Mouse (Mus musculus) midbrain, embryonic 10.5 days (tissue): ENCODE results near the gene Atl3. TPM values are rescaled to one million over a fixed set of nuclear protein-coding genes. Genes with fewer than 3 reads are reported as not detected.

Experiments
- DNase-seq: peaks from one replicate; pipeline ENCODE4 v3.0.0-alpha.2; 2017; ENCODE audit warnings: low spot score
- H3K27ac ChIP-seq: fragments of 300-500 bp; sonication (generic); replicated peaks from 2 replicates; pipeline ENCODE4 v1.5.1; 2016; ENCODE audit warnings: mild to moderate bottlenecking
- H3K27me3 ChIP-seq: fragments of 300-500 bp; sonication (generic); 2 replicates; pipeline ENCODE4 v1.6.1; 2016; ENCODE audit warnings: low read depth, mild to moderate bottlenecking; ENCODE audit not compliant: poor library complexity, severe bottlenecking
- H3K36me3 ChIP-seq: fragments of 300-500 bp; sonication (generic); 2 replicates; pipeline ENCODE4 v1.6.1; 2016; ENCODE audit warnings: mild to moderate bottlenecking, moderate library complexity
- H3K4me1 ChIP-seq: fragments of 300-500 bp; sonication (generic); 2 replicates; pipeline ENCODE4 v1.6.1; 2016
- H3K4me3 ChIP-seq: fragments of 300-500 bp; sonication (generic); 2 replicates; pipeline ENCODE4 v1.5.1; 2016; ENCODE audit warnings: mild to moderate bottlenecking, moderate library complexity
- H3K9me3 ChIP-seq: fragments of 300-500 bp; sonication (generic); replicated peaks from 2 replicates; pipeline ENCODE4 v1.6.1; 2016; ENCODE audit warnings: mild to moderate bottlenecking
- WGBS: fragments of 180-500 bp; shearing (Covaris S2); methylation state at CpG from one replicate; pipeline ENCODE4 v1.1.7; 2016; 5-methylcytosine and 5-hydroxymethylcytosine counted together
- polyA plus RNA-seq: library from polyadenylated mRNA; unstranded; fragments of >200 nt; fragmentation: Nextera tagmentation; extraction: Ambion mirVana; gene quantifications from 2 replicates; pipeline ENCODE4 v1.2.1, GENCODE M21; 2016

Atl3 gene
- polyA plus RNA-seq, 1 experiment from 2014 or later, result 5.8 TPM

- H3K27ac ChIP-seq, result no peak overlapping the region
- peaks cover 33% of the 10 kb centered on the region for H3K27me3 ChIP-seq
- 72% methylated on average over 4 of the region's 4 CpGs for WGBS
- no peak for DNase-seq
- no peaks in the 10 kb centered on the region for H3K9me3 ChIP-seq
- no peaks in the 10 kb centered on the region for H3K36me3 ChIP-seq
- H3K4me3 ChIP-seq, result no peak overlapping the region
- peaks cover 14% of the 10 kb centered on the region for H3K4me1 ChIP-seq
These were observed 61.0 kb downstream of the Atl3 start for GRCm38 (mm10) chr19:7554881-7555280.

GRCm38 (mm10) chr19:7556641-7557040, 62.8 kb downstream of the Atl3 start:
- no peak overlapping the region for H3K27ac ChIP-seq
- no peaks in the 10 kb centered on the region for H3K9me3 ChIP-seq
- no peak overlapping the region for H3K4me3 ChIP-seq
- no peak for DNase-seq
- 90% methylated on average over 1 of the region's 1 CpGs for WGBS
- peaks cover 33% of the 10 kb centered on the region for H3K27me3 ChIP-seq
- peaks cover 14% of the 10 kb centered on the region for H3K4me1 ChIP-seq
- H3K36me3 ChIP-seq, result no peaks in the 10 kb centered on the region

DNA sequence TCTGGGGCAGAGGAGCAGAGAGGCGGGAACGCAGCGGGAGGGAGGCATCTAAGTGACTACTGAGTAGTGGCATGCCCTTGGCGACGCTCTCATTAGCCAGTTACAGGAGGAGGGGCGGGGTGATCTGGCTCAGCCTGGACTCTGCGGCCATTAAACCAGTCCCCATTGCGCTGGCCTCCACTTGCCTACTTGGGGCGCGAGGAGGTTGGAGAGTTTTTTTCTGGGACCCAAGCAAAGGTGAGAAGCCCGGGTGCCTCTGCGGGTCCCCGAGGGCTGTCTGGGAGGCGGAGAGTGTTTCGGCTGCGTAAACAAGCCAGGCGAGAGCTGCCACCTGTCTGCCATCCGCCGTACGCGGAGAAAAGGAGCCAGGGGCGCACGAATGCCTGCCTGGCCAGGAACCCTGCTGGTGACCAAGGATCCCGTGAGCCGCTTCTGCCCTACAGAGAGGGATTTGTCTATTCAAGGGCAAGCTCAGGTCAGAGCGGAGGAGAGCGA, 63.5 kb downstream of the Atl3 start, which contains the start of gene Pla2g16:
TSS of gene Pla2g16 (plus strand) at position 132 of the 495 bp plus-strand sequence.
- H3K4me1 ChIP-seq, result peaks cover 14% of the 10 kb centered on the region
- peak within 1 kb of the TSS; percentile 71 for H3K27ac ChIP-seq
- H3K9me3 ChIP-seq, result no peaks in the 10 kb centered on the region
- no peaks in the 10 kb centered on the region for H3K36me3 ChIP-seq
- 1% methylated on average over 27 of the region's 27 CpGs for WGBS
- peak; percentile 63 for DNase-seq
- peak within 1 kb of the TSS; percentile 64 for H3K4me3 ChIP-seq
- peaks cover 33% of the 10 kb centered on the region for H3K27me3 ChIP-seq

DNA sequence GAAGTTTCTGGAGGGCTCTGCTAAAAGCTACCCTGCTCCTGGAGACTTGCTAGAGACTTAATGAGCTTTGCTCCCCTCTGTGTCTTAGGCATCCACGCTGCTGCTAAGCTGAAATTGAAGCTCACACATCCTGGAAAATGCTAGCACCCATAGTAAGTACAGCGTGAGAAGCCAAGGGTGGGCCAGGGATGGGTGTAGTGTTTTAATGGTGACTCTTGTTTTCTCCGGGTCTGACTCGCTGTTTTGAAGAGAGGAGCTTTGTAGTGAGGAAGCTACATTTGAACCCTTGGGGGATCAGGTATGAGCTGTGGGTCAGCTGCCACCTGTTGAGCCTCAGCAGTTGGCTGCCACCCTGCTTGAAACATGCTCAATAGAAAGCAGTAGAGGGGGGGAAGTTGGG, 64.0 kb downstream of the Atl3 start:
- 6% methylated on average over 4 of the region's 4 CpGs for WGBS
- H3K27ac ChIP-seq, result peak overlapping the region; percentile 71; the same call in 1 of the 2 replicates

DNA sequence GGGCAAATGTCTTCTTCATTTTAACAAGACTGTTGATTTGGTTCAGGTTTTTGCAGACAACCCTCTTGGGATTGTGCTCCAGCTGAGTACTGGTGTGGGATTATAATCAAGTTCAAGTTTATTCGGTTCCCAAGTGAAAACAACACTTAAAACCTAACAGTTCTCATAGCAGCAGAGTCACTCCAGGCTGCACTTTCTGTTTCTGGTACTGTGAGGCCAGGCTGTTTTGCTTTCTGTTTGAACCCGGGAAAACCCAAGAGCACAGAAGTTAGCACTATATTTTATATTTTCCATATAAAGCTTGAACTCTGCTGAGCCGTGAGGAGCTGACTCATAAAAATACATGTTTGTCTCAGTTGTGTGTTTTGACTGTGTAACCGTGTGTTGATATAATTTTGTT, 64.8 kb downstream of the Atl3 start:
- peaks cover 14% of the 10 kb centered on the region for H3K4me1 ChIP-seq
- no peak for DNase-seq
- no peak overlapping the region for H3K4me3 ChIP-seq
- no peaks in the 10 kb centered on the region for H3K36me3 ChIP-seq
- H3K27ac ChIP-seq, result no peak overlapping the region
- H3K9me3 ChIP-seq, result no peaks in the 10 kb centered on the region
- H3K27me3 ChIP-seq, result peaks cover 33% of the 10 kb centered on the region
- 89% methylated on average over 4 of the region's 4 CpGs for WGBS

More for the DNA sequence above, 64.0 kb downstream of the Atl3 start:
- Histone ChIP-seq H3K36me3 (no peaks in the 10 kb centered on the region), H3K9me3 (no peaks in the 10 kb centered on the region), H3K27me3 (peaks cover 33% of the 10 kb centered on the region), H3K4me1 (peaks cover 14% of the 10 kb centered on the region), H3K4me3 (peak overlapping the region; percentile 64)
- no peak for DNase-seq

- no peak overlapping the region for H3K4me3 ChIP-seq
- 77% methylated on average over 4 of the region's 4 CpGs for WGBS
- no peaks in the 10 kb centered on the region for H3K36me3 ChIP-seq
- H3K9me3 ChIP-seq, result no peaks in the 10 kb centered on the region
- DNase-seq, result no peak
- H3K27me3 ChIP-seq, result peaks cover 33% of the 10 kb centered on the region
- no peak overlapping the region for H3K27ac ChIP-seq
- H3K4me1 ChIP-seq, result peaks cover 14% of the 10 kb centered on the region
These were observed 66.1 kb downstream of the Atl3 start for GRCm38 (mm10) chr19:7559986-7560385.

DNA sequence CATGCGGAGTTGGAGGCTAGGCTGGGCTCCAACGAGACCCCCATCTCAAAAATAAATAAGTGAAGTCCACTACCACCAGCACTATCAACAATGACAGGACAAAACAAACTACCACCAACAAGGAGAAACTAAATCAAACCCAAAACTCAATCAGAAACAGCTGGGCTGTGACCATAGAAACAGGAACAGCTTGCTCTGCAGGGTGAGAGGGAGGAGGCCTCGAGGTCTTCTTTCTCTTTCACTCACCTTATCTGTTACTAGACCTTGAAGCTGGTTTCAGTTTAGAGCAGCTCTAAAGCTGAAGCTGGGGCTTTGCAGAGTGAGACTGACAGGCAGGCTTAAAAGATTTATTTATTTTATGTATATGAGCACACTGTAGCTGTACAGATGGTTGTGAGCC, 67.6 kb downstream of the Atl3 start:
- no peak overlapping the region for H3K4me3 ChIP-seq
- H3K36me3 ChIP-seq, result no peaks in the 10 kb centered on the region
- H3K27ac ChIP-seq, result no peak overlapping the region
- peaks cover 14% of the 10 kb centered on the region for H3K4me1 ChIP-seq
- peaks cover 29% of the 10 kb centered on the region for H3K27me3 ChIP-seq
- no peak for DNase-seq
- H3K9me3 ChIP-seq, result no peaks in the 10 kb centered on the region
- WGBS, result 64% methylated on average over 3 of the region's 3 CpGs

GRCm38 (mm10) chr19:7562601-7563129, 68.8 kb downstream of the Atl3 start:
- 87% methylated on average over 10 of the region's 10 CpGs for WGBS
- no peaks in the 10 kb centered on the region for H3K36me3 ChIP-seq
- H3K27ac ChIP-seq, result no peak overlapping the region
- peaks cover 11% of the 10 kb centered on the region for H3K4me1 ChIP-seq
- peaks cover 17% of the 10 kb centered on the region for H3K27me3 ChIP-seq
- DNase-seq, result no peak
- H3K4me3 ChIP-seq, result no peak overlapping the region
- H3K9me3 ChIP-seq, result no peaks in the 10 kb centered on the region

DNA sequence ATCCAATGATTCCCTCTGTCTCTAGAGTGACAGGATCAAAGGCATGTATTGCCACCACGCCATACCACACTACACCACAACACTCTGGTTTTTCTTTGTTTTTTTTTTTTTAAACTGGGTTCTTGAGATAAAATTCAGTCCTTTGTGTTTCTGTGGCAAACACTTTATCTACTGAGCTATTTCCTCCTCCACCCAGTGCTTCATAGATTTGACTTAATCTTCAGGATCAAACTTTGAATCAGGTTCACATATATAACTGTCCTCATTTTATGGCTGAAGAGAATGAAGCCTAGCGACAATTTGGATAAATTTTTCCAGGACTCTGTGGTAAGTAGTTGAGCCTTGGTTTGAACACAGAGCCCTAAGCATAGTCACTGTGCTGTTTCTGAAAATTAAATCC, 69.8 kb downstream of the Atl3 start:
- WGBS, result 88% methylated on average over 2 of the region's 2 CpGs
- no peaks in the 10 kb centered on the region for H3K9me3 ChIP-seq
- H3K27ac ChIP-seq, result no peak overlapping the region
- peaks cover 7% of the 10 kb centered on the region; the same call in 1 of the 2 replicates for H3K27me3 ChIP-seq
- H3K4me1 ChIP-seq, result peaks cover 12% of the 10 kb centered on the region; the same call in 1 of the 2 replicates
- no peak for DNase-seq
- H3K36me3 ChIP-seq, result no peaks in the 10 kb centered on the region
- no peak overlapping the region for H3K4me3 ChIP-seq

DNA sequence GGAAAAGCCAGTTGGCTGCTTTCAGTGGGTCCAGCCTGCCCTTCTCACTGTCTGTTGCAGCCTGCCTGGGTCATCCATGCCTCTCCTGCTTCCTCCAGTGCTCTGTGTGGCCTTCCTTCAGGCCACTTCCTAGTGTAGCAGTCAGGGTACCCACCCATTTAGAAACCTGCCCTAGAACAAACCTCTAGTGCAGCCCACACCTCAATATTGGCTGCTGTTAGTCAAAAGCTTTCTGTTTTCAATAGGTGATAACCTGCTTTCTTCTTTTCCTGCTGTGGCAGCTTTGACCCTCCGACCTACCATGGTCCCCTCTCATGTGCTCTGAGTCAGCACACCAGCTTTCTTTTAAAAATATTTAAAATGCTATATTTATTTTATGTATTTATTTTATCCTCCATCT, 70.6 kb downstream of the Atl3 start:
- DNase-seq, result no peak

DNA sequence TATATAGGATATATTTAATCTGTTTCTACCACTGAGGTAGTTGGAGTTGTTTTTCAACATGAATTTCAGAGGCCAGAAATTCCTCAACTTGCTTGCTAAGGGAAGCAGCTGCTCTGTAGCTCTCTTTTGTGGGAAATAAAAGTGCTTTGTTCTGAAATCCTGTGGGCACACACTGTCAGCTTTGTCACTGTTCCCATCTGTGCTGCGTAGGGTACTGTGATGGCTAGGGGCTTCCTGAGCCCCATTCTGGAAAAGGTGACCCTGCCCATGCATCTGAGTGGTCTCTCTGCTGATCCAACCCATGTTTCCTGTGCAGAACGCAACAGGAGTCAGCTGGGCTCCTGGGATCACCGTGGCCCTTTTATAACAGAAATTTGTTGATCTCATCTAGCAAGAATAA, 73.0 kb downstream of the Atl3 start:
- Histone ChIP-seq H3K27me3 (no peaks in the 10 kb centered on the region), H3K4me1 (peaks cover 12% of the 10 kb centered on the region; the same call in 1 of the 2 replicates), H3K36me3 (no peaks in the 10 kb centered on the region), H3K4me3 (no peak overlapping the region), H3K9me3 (no peaks in the 10 kb centered on the region), H3K27ac (no peak overlapping the region)
- 76% methylated on average over 3 of the region's 3 CpGs for WGBS
- no peak for DNase-seq

More for the DNA sequence above, 70.6 kb downstream of the Atl3 start:
- H3K27ac ChIP-seq, result no peak overlapping the region
- no peak overlapping the region for H3K4me3 ChIP-seq
- H3K4me1 ChIP-seq, result peaks cover 12% of the 10 kb centered on the region; the same call in 1 of the 2 replicates
- no peaks in the 10 kb centered on the region for H3K27me3 ChIP-seq
- no peaks in the 10 kb centered on the region for H3K36me3 ChIP-seq
- no peaks in the 10 kb centered on the region for H3K9me3 ChIP-seq
- 83% methylated on average over 1 of the region's 1 CpGs for WGBS

- Histone ChIP-seq H3K4me3 (no peak overlapping the region), H3K36me3 (no peaks in the 10 kb centered on the region), H3K27ac (no peak overlapping the region), H3K4me1 (peaks cover 12% of the 10 kb centered on the region; the same call in 1 of the 2 replicates), H3K27me3 (no peaks in the 10 kb centered on the region), H3K9me3 (no peaks in the 10 kb centered on the region)
- 51% methylated on average over 3 of the region's 3 CpGs for WGBS
- no peak for DNase-seq
These were observed 74.5 kb downstream of the Atl3 start for GRCm38 (mm10) chr19:7568364-7568763.

DNA sequence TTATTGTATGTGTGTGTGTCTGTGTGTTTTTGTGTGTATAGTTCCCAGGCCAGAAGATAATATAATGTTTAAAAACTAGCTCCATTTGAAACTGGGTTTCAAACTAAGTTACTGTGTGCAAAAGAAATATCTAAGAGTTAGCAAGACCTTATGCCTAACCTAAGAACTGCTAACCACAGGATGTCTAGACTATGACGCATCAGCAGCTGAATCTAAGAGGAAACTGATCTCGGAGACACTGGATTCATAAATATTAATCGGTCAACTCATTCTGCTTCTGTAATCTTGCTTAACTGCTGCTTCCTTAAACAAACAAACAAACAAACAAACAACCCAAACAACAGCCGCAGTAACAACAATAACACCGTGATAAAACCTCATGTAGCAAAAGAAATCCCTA, 75.8 kb downstream of the Atl3 start:
- Histone ChIP-seq H3K27ac (no peak overlapping the region), H3K36me3 (no peaks in the 10 kb centered on the region), H3K4me1 (peaks cover 12% of the 10 kb centered on the region; the same call in 1 of the 2 replicates), H3K27me3 (no peaks in the 10 kb centered on the region), H3K9me3 (no peaks in the 10 kb centered on the region), H3K4me3 (no peak overlapping the region)
- no peak for DNase-seq
- 91% methylated on average over 5 of the region's 5 CpGs for WGBS
